Mouse (Mus musculus): Measurements from ENCODE around the gene E030025P04Rik.

Gene E030025P04Rik

DNA sequence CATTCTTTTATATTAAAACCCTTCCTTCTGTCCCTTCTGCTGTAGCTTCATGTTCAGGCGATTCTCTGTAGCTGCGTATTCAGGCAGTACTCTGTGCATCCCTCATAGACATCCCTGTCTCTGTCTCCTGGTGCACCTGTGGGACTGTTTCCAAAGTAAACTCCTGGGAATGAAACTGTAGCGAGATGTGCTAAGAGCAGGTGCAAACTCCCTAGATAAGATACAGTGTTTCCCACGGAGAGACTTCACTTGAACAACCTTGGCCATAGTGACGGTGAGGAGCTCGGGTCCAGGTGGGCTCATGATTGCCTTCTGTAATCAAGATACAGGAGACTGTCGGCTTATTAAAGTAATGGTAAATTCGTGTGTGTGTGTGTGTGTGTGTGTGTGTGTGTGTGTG, 41.5 kb downstream of the E030025P04Rik start:
- DNase-seq (ENCODE audit: low read depth in 1 of 2, low spot score in 2 of 2), result no peak

DNA sequence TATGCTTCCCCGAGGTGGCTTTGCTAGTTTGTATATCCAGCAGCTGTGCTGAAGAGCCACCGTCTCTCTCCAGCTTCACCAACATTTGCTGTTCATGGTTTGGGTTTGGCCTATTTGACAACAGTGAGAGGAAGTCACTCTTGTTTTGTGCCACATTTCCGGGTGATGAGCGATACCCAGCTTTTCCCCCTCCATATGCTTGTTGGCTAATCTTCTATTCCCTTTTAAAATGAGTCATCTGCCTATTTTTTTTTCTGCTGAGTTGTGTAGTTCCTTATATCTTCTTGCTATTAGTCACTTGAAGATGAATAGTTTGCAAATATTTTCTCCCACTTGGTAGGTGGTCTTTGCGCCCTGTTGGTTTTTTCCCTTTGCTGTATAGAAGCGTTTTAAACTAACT, 43.9 kb downstream of the E030025P04Rik start:
- no peak for DNase-seq (ENCODE audit: low read depth in 1 of 2, low spot score in 2 of 2)

DNA sequence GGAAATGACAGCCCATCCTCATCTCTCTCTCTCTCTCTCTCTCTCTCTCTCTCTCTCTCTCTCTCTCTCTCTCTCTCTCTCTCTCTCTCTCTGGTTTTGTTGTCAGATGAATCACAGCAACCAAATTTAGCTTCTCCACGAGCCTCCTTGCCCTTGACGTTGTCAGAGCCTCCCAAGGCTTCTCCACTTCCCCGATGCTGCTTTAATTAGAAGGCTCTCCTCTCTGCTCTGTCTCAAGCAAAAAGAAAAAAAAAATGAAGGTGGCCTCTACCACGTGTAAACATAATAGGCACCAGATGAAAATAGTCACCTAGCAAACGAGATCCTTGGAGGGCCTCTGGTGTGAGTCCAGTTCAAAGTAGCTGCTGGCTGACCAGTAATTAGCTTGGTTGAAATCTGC, 52.3 kb downstream of the E030025P04Rik start:
- DNase-seq (ENCODE audit: low read depth in 1 of 2, low spot score in 2 of 2), result no peak

Data from monocyte, adult 2 months (primary cell).